In the genomic region with DNA sequence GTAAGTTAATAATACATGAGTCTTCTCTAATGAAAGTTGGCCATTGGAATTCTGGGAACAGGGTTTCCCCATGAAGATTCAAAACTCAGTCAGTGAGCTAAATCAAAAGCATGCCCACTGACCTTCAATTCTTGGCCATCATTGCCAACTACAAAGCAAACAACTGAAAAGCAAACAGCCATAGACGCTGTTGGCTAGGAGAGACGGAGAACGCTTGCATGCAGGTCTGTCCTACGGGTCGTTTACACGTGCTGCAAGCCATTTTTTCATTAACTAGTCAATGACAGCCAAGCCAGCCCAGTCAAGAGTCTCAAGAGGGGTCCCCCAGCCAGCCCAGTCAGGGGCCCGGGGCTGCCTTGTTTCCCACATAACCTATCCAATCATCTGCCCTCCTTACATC, we compare ENCODE assay signal across 14 mouse cellular contexts. TPM values are rescaled to one million over a fixed set of nuclear protein-coding genes. Genes with fewer than 3 reads are reported as not detected.
DNase-seq lines count a peak whose midpoint lies in the region; ATAC-seq and TF ChIP-seq lines count a peak whose summit lies in the region.
"Had no signal": no experiment of that assay in that cellular context is flagged by ENCODE, and none has a peak within 500 bp of the region (broad histone marks: within the 10 kb centered on the region; RNA-seq: fewer than 3 reads in every experiment).

No protein-coding gene starts in this region.

- H3K9me3 ChIP-seq in heart, embryonic 15.5 days (replicated peaks): no peaks in the 10 kb centered on the region

- no peak overlapping the region for H3K4me3 ChIP-seq in heart, embryonic 15.5 days
- peak overlapping the region; percentile 51 for H3K4me3 ChIP-seq in liver, adult 2 months (ENCODE audit: insufficient read depth, low read depth, low read length)
- H3K4me3 ChIP-seq in cortical plate, adult 2 months (ENCODE audit: insufficient read depth, low read length): 0 out of 2 replicates have a peak overlapping the region, but pooled peaks have one; percentile 6
- H3K4me3 ChIP-seq: hindbrain, embryonic 12.5 days; limb, embryonic 12.5 days had no signal

- no peaks in the 10 kb centered on the region for H3K27me3 ChIP-seq in heart, embryonic 15.5 days
- H3K27me3 ChIP-seq in liver, adult 2 months (ENCODE audit: control insufficient read depth, insufficient read depth, low read length): no peaks in the 10 kb centered on the region
- H3K27me3 ChIP-seq: hindbrain, embryonic 12.5 days; limb, embryonic 12.5 days; Patski had no signal

- no peaks in the 10 kb centered on the region for H3K79me2 ChIP-seq in liver, adult 2 months (ENCODE audit: control insufficient read depth, insufficient read depth, low read length)

- peak overlapping the region; percentile 80 for H3K27ac ChIP-seq in heart, embryonic 15.5 days
- peak overlapping the region; percentile 98 for H3K27ac ChIP-seq in liver, adult 2 months (replicated peaks; ENCODE audit: insufficient read depth, low read depth, low read length)
- peak overlapping the region; percentile 53; the same call in 1 of the 2 replicates for H3K27ac ChIP-seq in cortical plate, adult 2 months (ENCODE audit: insufficient read depth, low read length)
- H3K27ac ChIP-seq: limb, embryonic 12.5 days had no signal

- no peak overlapping the region for H3K9ac ChIP-seq in heart, embryonic 15.5 days
- peak overlapping the region; percentile 66 for H3K9ac ChIP-seq in liver, adult 2 months (ENCODE audit: low read depth, low read length)
- H3K9ac ChIP-seq: hindbrain, embryonic 12.5 days; limb, embryonic 12.5 days had no signal

- ATAC-seq in heart, embryonic 15.5 days (replicated peaks; ENCODE audit: insufficient number of reproducible peaks, insufficient read depth, low FRiP score, low read depth): no peak
- ATAC-seq: Patski had no signal

- H3K4me2 ChIP-seq in heart, embryonic 15.5 days: no peak overlapping the region
- H3K4me2 ChIP-seq: hindbrain, embryonic 12.5 days; limb, embryonic 12.5 days had no signal

- peak; percentile 7 for DNase-seq in adrenal gland, adult 2 months
- no peak for DNase-seq in adrenal gland, postnatal 14 days
- DNase-seq in heart, adult 8-10 months (ENCODE audit: low spot score): no peak
- peak; percentile 99 for DNase-seq in liver, adult 2 months (ENCODE audit: extremely low read depth, low read depth, low spot score)
- no peak for DNase-seq in liver
- no peak for DNase-seq in kidney, postnatal 25 days
- DNase-seq: cerebellum, adult 8-10 months; gastrocnemius, adult 2 months had no signal

- 83% methylated on average over 7 of the region's 7 CpGs for WGBS in heart, embryonic 15.5 days
- WGBS in liver, adult 2 months: 7% methylated on average over 7 of the region's 7 CpGs

- no peak for TF ChIP-seq POLR2A in liver, adult 2 months (IDR thresholded peaks at IDR 0.05; ENCODE audit: extremely low read depth, insufficient read depth, low read length)
- TF ChIP-seq POLR2A in cortical plate, adult 2 months (IDR thresholded peaks at IDR 0.05; ENCODE audit: extremely low read depth, insufficient read depth, low read length): no peak

- peaks cover 39% of the 10 kb centered on the region for H3K4me1 ChIP-seq in heart, embryonic 15.5 days (replicated peaks)
- H3K4me1 ChIP-seq in liver, adult 2 months (ENCODE audit: control insufficient read depth, insufficient read depth, low read length): peaks cover 19% of the 10 kb centered on the region
- H3K4me1 ChIP-seq in cortical plate, adult 2 months (ENCODE audit: control insufficient read depth, insufficient read depth, low read length): peaks cover 9% of the 10 kb centered on the region

- TF ChIP-seq CTCF in liver, adult 2 months (IDR thresholded peaks at IDR 0.05; ENCODE audit: low read depth, low read length): no peak
- TF ChIP-seq CTCF in cortical plate, adult 2 months (IDR thresholded peaks at IDR 0.05; ENCODE audit: extremely low read depth, insufficient read depth, low read length): no peak

- no peaks in the 10 kb centered on the region for H3K36me3 ChIP-seq in heart, embryonic 15.5 days
- H3K36me3 ChIP-seq in liver, adult 2 months (ENCODE audit: control insufficient read depth, insufficient read depth, low read length): no peaks in the 10 kb centered on the region
- H3K36me3 ChIP-seq: hindbrain, embryonic 12.5 days; limb, embryonic 12.5 days had no signal

RNA-seq across cellular contexts. Expression of a gene that starts 31.7 kb away (rescaled TPM):
- 10 to 100 TPM; 20.2 to 43.2 TPM for total RNA-seq in adrenal gland, adult 2 months (2021)
- polyA plus RNA-seq in adrenal gland, adult 2 months (2012; rRNA removed): 3.1 and 3.9 TPM in 2 replicates
- total RNA-seq in adrenal gland, postnatal 14 days (2021): 35.6 and 42.1 TPM in 2 replicates
- polyA plus RNA-seq in heart, embryonic 15.5 days (2015; fragmentation: Nextera tagmentation; extraction: Ambion mirVana): 82.2 and 93.0 TPM in 2 replicates
- 100 to 1,000 TPM in 2 of 4 experiments, 10 to 100 TPM in 2; 82.2 to 179 (median 102) TPM for total RNA-seq in heart, adult 8-10 months (2022)
- total RNA-seq in liver, adult 2 months (2014; rRNA removed): 30.1 and 39.9 TPM in 2 replicates
- polyA plus RNA-seq in liver, adult 2 months (2012; rRNA removed): 23.3 and 40.1 TPM in 2 replicates
- polyA plus RNA-seq in cortical plate, adult 2 months (2012; rRNA removed): 35.1 and 35.3 TPM in 2 replicates
- total RNA-seq: megakaryocyte progenitor cell, adult 5-6 weeks had no signal

Comparison
In these comparisons a context has a peak if more than half of its experiments do, and no peak if none do; other contexts are left out.
1. DNase-seq: peak in adrenal gland, adult 2 months (single experiment) and liver, adult 2 months (single experiment); none in adrenal gland, postnatal 14 days (single experiment), heart, adult 8-10 months (single experiment), liver (single experiment) and kidney, postnatal 25 days (0 of 2).
2. Peak in every context shown above with its lines, with median percentiles within 50 percentile points of each other: H3K27ac ChIP-seq.